8 mouse cellular contexts compared by ENCODE assay signal in genomic region chr1:191326233-191326882, GRCm38 (mm10). TPM values are rescaled to one million over a fixed set of nuclear protein-coding genes. Genes with fewer than 3 reads are reported as not detected.
A peak's percentile ranks its signal among the peaks of the same experiment; 100 is the strongest.
DNase-seq lines count a peak whose midpoint lies in the region; ATAC-seq and TF ChIP-seq lines count a peak whose summit lies in the region.

No protein-coding gene starts in this region.

- no peaks in the 10 kb centered on the region for H3K9me3 ChIP-seq in forebrain, embryonic 10.5 days
- H3K9me3 ChIP-seq in intestine, embryonic 14.5 days (ENCODE audit: control insufficient read depth, low read length) = no peaks in the 10 kb centered on the region
- no peaks in the 10 kb centered on the region for H3K9me3 ChIP-seq in neural tube, embryonic 14.5 days (ENCODE audit: control insufficient read depth, low read length)

- peaks cover 8% of the 10 kb centered on the region for H3K4me1 ChIP-seq in testis, adult 2 months (ENCODE audit: control insufficient read depth, insufficient read depth, low read length)
- peaks cover 39% of the 10 kb centered on the region for H3K4me1 ChIP-seq in forebrain, embryonic 10.5 days
- H3K4me1 ChIP-seq in intestine, embryonic 14.5 days (replicated peaks; ENCODE audit: control insufficient read depth, insufficient read depth, low read length) = peaks cover 8% of the 10 kb centered on the region
- H3K4me1 ChIP-seq in lung, adult 2 months (ENCODE audit: control insufficient read depth, insufficient read depth, low read length) = peaks cover 7% of the 10 kb centered on the region; the same call in 1 of the 2 replicates
- peaks cover 20% of the 10 kb centered on the region for H3K4me1 ChIP-seq in neural tube, embryonic 14.5 days (ENCODE audit: control insufficient read depth, insufficient read depth, low read length)

- TF ChIP-seq POLR2A in testis, adult 2 months (IDR thresholded peaks at IDR 0.05; ENCODE audit: control insufficient read depth, low read depth, low read length) = no peak
- no peak for TF ChIP-seq POLR2A in lung, adult 2 months (IDR thresholded peaks at IDR 0.05; ENCODE audit: borderline replicate concordance, extremely low read depth, low read depth, low read length)

- peak overlapping the region; percentile 86 for H3K9ac ChIP-seq in intestine, embryonic 14.5 days (ENCODE audit: low read length)
- H3K9ac ChIP-seq in neural tube, embryonic 14.5 days (replicated peaks; ENCODE audit: low read depth, low read length) = peak overlapping the region; percentile 92

- DNase-seq in testis, postnatal 14 days (ENCODE audit: low spot score) = no peak
- peak; percentile 52 for DNase-seq in brain, adult 2 months (ENCODE audit: low read depth, low spot score)
- DNase-seq in forebrain, embryonic 10.5 days (ENCODE audit: extremely low spot score, low spot score) = peak; percentile 62
- peak; percentile 84 for DNase-seq in intestine, embryonic 14.5 days (ENCODE audit: low spot score)
- no peak for DNase-seq in lung, adult 2 months
- DNase-seq in frontal cortex, postnatal 25 days (ENCODE audit: low spot score in 2 of 2) = no peak

- H3K36me3 ChIP-seq in testis, adult 2 months (ENCODE audit: control insufficient read depth, insufficient read depth, low read length) = no peaks in the 10 kb centered on the region
- peaks cover 30% of the 10 kb centered on the region for H3K36me3 ChIP-seq in forebrain, embryonic 10.5 days (replicated peaks)
- H3K36me3 ChIP-seq in intestine, embryonic 14.5 days (ENCODE audit: control insufficient read depth, insufficient read depth, low read length) = 0 out of 2 replicates have a peak, but pooled peaks cover 12% of the 10 kb centered on the region
- no peaks in the 10 kb centered on the region for H3K36me3 ChIP-seq in neural tube, embryonic 14.5 days (ENCODE audit: control insufficient read depth, insufficient read depth, low read length)

- H3K4me2 ChIP-seq in intestine, embryonic 14.5 days (ENCODE audit: low read length) = peak overlapping the region; percentile 90
- peak overlapping the region; percentile 84 for H3K4me2 ChIP-seq in neural tube, embryonic 14.5 days (ENCODE audit: low read depth, low read length)

- H3K27me3 ChIP-seq in testis, adult 2 months (ENCODE audit: control insufficient read depth, insufficient read depth, low read length) = no peaks in the 10 kb centered on the region
- H3K27me3 ChIP-seq in forebrain, embryonic 10.5 days (ENCODE audit: poor library complexity, severe bottlenecking) = peaks cover 11% of the 10 kb centered on the region; the same call in 1 of the 2 replicates
- H3K27me3 ChIP-seq in intestine, embryonic 14.5 days (replicated peaks; ENCODE audit: control insufficient read depth, insufficient read depth, low read length) = no peaks in the 10 kb centered on the region
- H3K27me3 ChIP-seq in neural tube, embryonic 14.5 days (ENCODE audit: control insufficient read depth, insufficient read depth, low read length) = no peaks in the 10 kb centered on the region

- ATAC-seq in intestine, embryonic 14.5 days (replicated peaks; ENCODE audit: low FRiP score, low TSS enrichment, low read depth) = peak; percentile 67
- ATAC-seq in neural tube, embryonic 14.5 days (ENCODE audit: low read depth) = peak; percentile 71

- peak overlapping the region; percentile 2 for H3K27ac ChIP-seq in testis, adult 2 months (ENCODE audit: control insufficient read depth, insufficient read depth, low read depth, low read length)
- H3K27ac ChIP-seq in forebrain, embryonic 10.5 days = peak overlapping the region; percentile 94
- H3K27ac ChIP-seq in intestine, embryonic 14.5 days (ENCODE audit: low read depth) = peak overlapping the region; percentile 47; the same call in 1 of the 2 replicates
- H3K27ac ChIP-seq in neural tube, embryonic 14.5 days (ENCODE audit: low read depth, low read length) = peak overlapping the region; percentile 88

- no peak for TF ChIP-seq CTCF in testis, adult 2 months (IDR thresholded peaks at IDR 0.05; ENCODE audit: control insufficient read depth, insufficient read depth, insufficient replicate concordance, low read depth, low read length)
- TF ChIP-seq CTCF in lung, adult 2 months (IDR thresholded peaks at IDR 0.05; ENCODE audit: insufficient read depth, low read length) = no peak

- H3K4me3 ChIP-seq in testis, adult 2 months (ENCODE audit: control insufficient read depth, low read depth, low read length) = peak overlapping the region; percentile 90
- H3K4me3 ChIP-seq in forebrain, embryonic 10.5 days = peak overlapping the region; percentile 90
- peak overlapping the region; percentile 87 for H3K4me3 ChIP-seq in intestine, embryonic 14.5 days (ENCODE audit: low read depth, low read length)
- peak overlapping the region; percentile 91 for H3K4me3 ChIP-seq in lung, adult 2 months (replicated peaks; ENCODE audit: extremely low read depth, low read depth, low read length)
- peak overlapping the region; percentile 81 for H3K4me3 ChIP-seq in neural tube, embryonic 14.5 days (ENCODE audit: low read depth, low read length)

- 1% methylated on average over 35 of the region's 35 CpGs for WGBS in forebrain, embryonic 10.5 days
- WGBS in intestine, embryonic 14.5 days = 2% methylated on average over 34 of the region's 35 CpGs
- WGBS in lung, adult 2 months = 2% methylated on average over 35 of the region's 35 CpGs
- 1% methylated on average over 35 of the region's 35 CpGs for WGBS in neural tube, embryonic 14.5 days

RNA-seq across cellular contexts. Expression of gene Tmem206, which starts 0.6 kb away (rescaled TPM):
- 15.7 and 20.2 TPM in 2 replicates for polyA plus RNA-seq in testis, adult 2 months (2012; rRNA removed)
- 25.6 and 29.5 TPM in 2 replicates for polyA plus RNA-seq in forebrain, embryonic 10.5 days (2016; fragmentation: Nextera tagmentation; extraction: Ambion mirVana)
- polyA plus RNA-seq in intestine, embryonic 14.5 days (2014; fragmentation: Nextera tagmentation; extraction: Ambion mirVana) = 21.0 and 21.9 TPM in 2 replicates
- 8.0 and 8.4 TPM in 2 replicates for polyA plus RNA-seq in lung, adult 2 months (2012; rRNA removed)
- 36.5 and 37.9 TPM in 2 replicates for polyA plus RNA-seq in neural tube, embryonic 14.5 days (2014; fragmentation: Nextera tagmentation; extraction: Ambion mirVana)

RNA-seq across cellular contexts. Expression of gene Nenf, which starts 8.4 kb away (rescaled TPM):
- 32.5 and 38.2 TPM in 2 replicates for polyA plus RNA-seq in testis, adult 2 months (2012; rRNA removed)
- 49.9 and 51.9 TPM in 2 replicates for polyA plus RNA-seq in forebrain, embryonic 10.5 days (2016; fragmentation: Nextera tagmentation; extraction: Ambion mirVana)
- 126 and 128 TPM in 2 replicates for polyA plus RNA-seq in intestine, embryonic 14.5 days (2014; fragmentation: Nextera tagmentation; extraction: Ambion mirVana)
- 164 and 224 TPM in 2 replicates for polyA plus RNA-seq in lung, adult 2 months (2012; rRNA removed)
- 136 and 167 TPM in 2 replicates for polyA plus RNA-seq in neural tube, embryonic 14.5 days (2014; fragmentation: Nextera tagmentation; extraction: Ambion mirVana)

Comparison
In these comparisons a context has a peak if more than half of its experiments do, and no peak if none do; other contexts are left out.
1. H3K27ac ChIP-seq: peak in every context shown above with its lines; median percentile 94 in forebrain, embryonic 10.5 days; 88 in neural tube, embryonic 14.5 days; 47 in intestine, embryonic 14.5 days; 2 in testis, adult 2 months.
2. DNase-seq: peak in brain, adult 2 months (single experiment), forebrain, embryonic 10.5 days (single experiment) and intestine, embryonic 14.5 days (single experiment); none in testis, postnatal 14 days (single experiment), lung, adult 2 months (single experiment) and frontal cortex, postnatal 25 days (0 of 2).
3. Peak in every context shown above with its lines, with median percentiles within 50 percentile points of each other: H3K4me3 ChIP-seq.